Mouse (Mus musculus): ENCODE data around the gene Bet1l. TPM values are rescaled to one million over a fixed set of nuclear protein-coding genes. Genes with fewer than 3 reads are reported as not detected.

Bet1l gene
- total and polyA plus RNA-seq, 3 experiments = 13.1 to 24.3 (median 13.8) TPM

- Histone ChIP-seq H3K27me3 (replicated peaks) (peaks cover 70% of the 10 kb centered on the region), H3K4me1 (ENCODE audit: control insufficient read depth in 1 of 2, insufficient read depth in 2 of 2) (no peaks in the 10 kb centered on the region), H3K4me2 (ENCODE audit: insufficient read depth, low read depth, poor library complexity, severe bottlenecking) (peak overlapping the region; percentile 57), H3K27ac (ENCODE audit: insufficient read depth, low read depth) (no peak overlapping the region), H3K4me3 (replicated peaks in 1 of 3; ENCODE audit: low read depth in 2 of 3, low read length in 2 of 3, poor library complexity in 1 of 3) (no peak overlapping the region), H3K36me3 (replicated peaks in 1 of 2; ENCODE audit: control insufficient read depth in 1 of 2, insufficient read depth in 1 of 2, low read length in 1 of 2) (no peaks in the 10 kb centered on the region), H3K79me2 (replicated peaks; ENCODE audit: control insufficient read depth, extremely low read depth, insufficient read depth, poor library complexity, severe bottlenecking) (no peaks in the 10 kb centered on the region), H3K9ac (ENCODE audit: insufficient read depth, low read depth) (no peak overlapping the region), H3K9me3 (replicated peaks; ENCODE audit: low read length) (peaks cover 3% of the 10 kb centered on the region)
- in situ Hi-C loops (cut with MboI; ENCODE audit: low pct_ligation_motif_present, low pct_unique_long_range_greater_than_20kb, low sequenced_read_pairs) = no loop called here
- TF ChIP-seq IRF4 (IDR thresholded peaks at IDR 0.05; ENCODE audit: low read depth, low read length) = peak; percentile 76
- no peak for TF ChIP-seq NRF1 (IDR thresholded peaks at IDR 0.05; ENCODE audit: low read depth, low read length)
- TF ChIP-seq JUN (IDR thresholded peaks at IDR 0.05; ENCODE audit: insufficient read depth, low read depth, low read length) = peak; percentile 41; the same call in 1 of the 2 replicates
- no peak for TF ChIP-seq GABPA (IDR thresholded peaks at IDR 0.05; ENCODE audit: insufficient replicate concordance, low read depth, low read length)
- 0 out of 2 replicates have a peak, but pooled peaks have one; percentile 15 for TF ChIP-seq ETS1 (conservative IDR thresholded peaks at IDR 0.05; ENCODE audit: low read depth, low read length)
- TF ChIP-seq UBTF (IDR thresholded peaks at IDR 0.05; ENCODE audit: low read depth, low read length) = no peak
- peak; percentile 35; the same call in 1 of the 2 replicates for TF ChIP-seq JUND (conservative IDR thresholded peaks at IDR 0.05; ENCODE audit: low read depth, low read length)
- peak; percentile 76 for TF ChIP-seq EP300 (IDR thresholded peaks at IDR 0.05; ENCODE audit: low read length)
- TF ChIP-seq BHLHE40 (IDR thresholded peaks at IDR 0.05; ENCODE audit: low read depth, low read length) = peak; percentile 14; the same call in 1 of the 2 replicates
- DNase-seq (ENCODE audit: extremely low read depth) = no peak
- dilution Hi-C loops (cut with MboI; ENCODE audit: extremely low pct_ligation_motif_present, extremely low pct_unique_long_range_greater_than_20kb, low sequenced_read_pairs) = no loop called here
Measured at GRCm38 (mm10) chr7:140812850-140813249, 44.5 kb downstream of the Bet1l start.

- Histone ChIP-seq H3K4me3 (replicated peaks in 1 of 3; ENCODE audit: low read depth in 2 of 3, low read length in 2 of 3, poor library complexity in 1 of 3) (no peak overlapping the region), H3K36me3 (replicated peaks in 1 of 2; ENCODE audit: control insufficient read depth in 1 of 2, insufficient read depth in 1 of 2, low read length in 1 of 2) (no peaks in the 10 kb centered on the region), H3K27ac (ENCODE audit: insufficient read depth, low read depth) (no peak overlapping the region), H3K4me2 (ENCODE audit: insufficient read depth, low read depth, poor library complexity, severe bottlenecking) (no peak overlapping the region), H3K9ac (ENCODE audit: insufficient read depth, low read depth) (no peak overlapping the region), H3K27me3 (replicated peaks) (peaks cover 70% of the 10 kb centered on the region), H3K9me3 (replicated peaks; ENCODE audit: low read length) (peaks cover 3% of the 10 kb centered on the region), H3K79me2 (replicated peaks; ENCODE audit: control insufficient read depth, extremely low read depth, insufficient read depth, poor library complexity, severe bottlenecking) (no peaks in the 10 kb centered on the region), H3K4me1 (ENCODE audit: control insufficient read depth in 1 of 2, insufficient read depth in 2 of 2) (no peaks in the 10 kb centered on the region)
- no peak for DNase-seq (ENCODE audit: extremely low read depth)
- TF ChIP-seq MAZ (IDR thresholded peaks at IDR 0.05; ENCODE audit: low read depth, low read length) (no peak), POLR2A (IDR thresholded peaks at IDR 0.05; ENCODE audit: low read depth, low read length) (no peak), NRF1 (IDR thresholded peaks at IDR 0.05; ENCODE audit: low read depth, low read length) (no peak), EP300 (IDR thresholded peaks at IDR 0.05; ENCODE audit: low read length) (no peak), E2F4 (IDR thresholded peaks at IDR 0.05; ENCODE audit: insufficient replicate concordance, low read depth, low read length) (no peak), MAX (IDR thresholded peaks at IDR 0.05; ENCODE audit: low read length) (no peak), ZKSCAN1 (IDR thresholded peaks at IDR 0.05; ENCODE audit: borderline replicate concordance, low read depth, low read length) (no peak), RCOR1 (conservative IDR thresholded peaks at IDR 0.05; ENCODE audit: low read depth, low read length) (no peak), ELF1 (IDR thresholded peaks at IDR 0.05; ENCODE audit: low read depth, low read length) (no peak), CHD1 (IDR thresholded peaks at IDR 0.05; ENCODE audit: low read depth, low read length) (no peak), JUND (conservative IDR thresholded peaks at IDR 0.05; ENCODE audit: low read depth, low read length) (no peak), GABPA (IDR thresholded peaks at IDR 0.05; ENCODE audit: insufficient replicate concordance, low read depth, low read length) (no peak)
- in situ Hi-C loops (cut with MboI; ENCODE audit: low pct_ligation_motif_present, low pct_unique_long_range_greater_than_20kb, low sequenced_read_pairs) (no loop called here), dilution Hi-C loops (cut with MboI; ENCODE audit: extremely low pct_ligation_motif_present, extremely low pct_unique_long_range_greater_than_20kb, low sequenced_read_pairs) (no loop called here)
Measured at GRCm38 (mm10) chr7:140811714-140812113, 45.7 kb downstream of the Bet1l start.

All from CH12.LX (cell line).